Mouse (Mus musculus): ENCODE measurements around the gene Selp.

DNA sequence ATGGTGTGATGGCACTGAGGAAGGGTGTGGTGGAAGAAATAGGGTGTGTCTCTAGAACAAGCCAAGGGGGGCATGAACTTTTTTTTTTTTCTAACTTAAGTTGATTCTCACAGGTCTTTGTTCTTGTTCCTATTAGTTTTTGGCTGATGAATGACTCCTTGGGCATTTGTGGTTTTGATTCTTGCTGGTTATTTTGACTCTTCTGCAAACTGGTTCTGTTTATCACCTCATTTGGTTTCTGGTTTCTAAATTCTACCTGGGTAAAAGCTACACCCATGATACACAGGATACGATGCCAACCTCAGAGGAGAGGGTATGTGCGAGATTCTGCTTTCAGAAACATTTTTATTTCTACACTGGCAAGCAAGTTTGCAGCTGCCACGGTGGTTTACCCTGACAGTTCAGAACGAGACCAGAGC lies 36.7 kb upstream of the Selp start:
- no peak for TF ChIP-seq CTCF (IDR thresholded peaks at IDR 0.05; ENCODE audit: low read depth)
- no peak for TF ChIP-seq EP300 (optimal IDR thresholded peaks at IDR 0.05)

Measured in stomach, postnatal 0 days (tissue).